Mouse (Mus musculus) G1E (cell line): Measurements from ENCODE around the gene Abhd17b.

Source experiments
- CTCF ChIP-seq: IDR thresholded peaks from 2 replicates; pipeline ENCODE4 v1.5.1; 2012; ENCODE audit warnings: low read depth, low read length, inconsistent platforms, mixed read lengths
- GATA1 ChIP-seq: IDR thresholded peaks from 2 replicates; pipeline ENCODE4 v1.6.1; 2012; ENCODE audit warnings: borderline replicate concordance, low read length, inconsistent platforms, mixed read lengths
- GATA2 ChIP-seq: IDR thresholded peaks from 2 replicates; pipeline ENCODE4 v1.6.1; 2012; ENCODE audit warnings: low read depth, low read length, inconsistent platforms, borderline replicate concordance
- POLR2AphosphoS5 ChIP-seq: IDR thresholded peaks from 2 replicates; pipeline ENCODE4 v1.6.1; 2012; ENCODE audit warnings: low read depth, low read length, inconsistent platforms; ENCODE audit not compliant: insufficient replicate concordance
- TAL1 ChIP-seq: conservative IDR thresholded peaks from 2 replicates; pipeline ENCODE4 v1.6.1; 2012; ENCODE audit warnings: low read depth, low read length, inconsistent platforms, mixed read lengths

GRCm38 (mm10) chr19:21635406-21635805 lies 17.6 kb upstream of the Abhd17b start:
- TF ChIP-seq POLR2AphosphoS5: no peak
- TF ChIP-seq CTCF: no peak
- no peak for TF ChIP-seq TAL1
- no peak for TF ChIP-seq GATA1
- TF ChIP-seq GATA2: no peak
